Mouse (Mus musculus) lung, adult 2 months (tissue): ENCODE results near the gene 1600014C10Rik. TPM values are rescaled to one million over a fixed set of nuclear protein-coding genes. Genes with fewer than 3 reads are reported as not detected.

Source experiments
- DNase-seq: peaks from one replicate; pipeline ENCODE4 v3.0.0; 2022
- H3K4me1 ChIP-seq: fragments of 200-500 bp; 2 replicates; pipeline ENCODE4 v1.6.1; 2011; ENCODE audit warnings: low read length; ENCODE audit not compliant: control insufficient read depth, insufficient read depth
- H3K4me3 ChIP-seq: fragments of 200-500 bp; replicated peaks from 2 replicates; pipeline ENCODE3; 2011; ENCODE audit warnings: low read depth, mild to moderate bottlenecking, control low read depth, low read length; ENCODE audit errors: extremely low read depth
- CTCF ChIP-seq: fragments of 200-500 bp; IDR thresholded peaks from 2 replicates; pipeline ENCODE4 v1.5.1; 2011; ENCODE audit warnings: mild to moderate bottlenecking, low read length, control low read depth; ENCODE audit not compliant: insufficient read depth
- POLR2A ChIP-seq: fragments of 200-500 bp; IDR thresholded peaks from 2 replicates; pipeline ENCODE4 v1.6.1; 2011; ENCODE audit warnings: low read depth, mild to moderate bottlenecking, control low read depth, low read length, borderline replicate concordance; ENCODE audit errors: extremely low read depth
- WGBS: fragments of 180-500 bp; shearing (Covaris S2); methylation state at CpG from one replicate; pipeline ENCODE4 v1.1.7; 2018; 5-methylcytosine and 5-hydroxymethylcytosine counted together
- polyA plus RNA-seq: library from polyadenylated mRNA; depleted of rRNA; stranded (reverse); fragments of >200 nt; gene quantifications from 2 replicates; pipeline ENCODE4 v1.2.3, GENCODE M21; 2012; rRNA removed

The 1600014C10Rik gene
- polyA plus RNA-seq, 1 experiment: 16.4 TPM

DNA sequence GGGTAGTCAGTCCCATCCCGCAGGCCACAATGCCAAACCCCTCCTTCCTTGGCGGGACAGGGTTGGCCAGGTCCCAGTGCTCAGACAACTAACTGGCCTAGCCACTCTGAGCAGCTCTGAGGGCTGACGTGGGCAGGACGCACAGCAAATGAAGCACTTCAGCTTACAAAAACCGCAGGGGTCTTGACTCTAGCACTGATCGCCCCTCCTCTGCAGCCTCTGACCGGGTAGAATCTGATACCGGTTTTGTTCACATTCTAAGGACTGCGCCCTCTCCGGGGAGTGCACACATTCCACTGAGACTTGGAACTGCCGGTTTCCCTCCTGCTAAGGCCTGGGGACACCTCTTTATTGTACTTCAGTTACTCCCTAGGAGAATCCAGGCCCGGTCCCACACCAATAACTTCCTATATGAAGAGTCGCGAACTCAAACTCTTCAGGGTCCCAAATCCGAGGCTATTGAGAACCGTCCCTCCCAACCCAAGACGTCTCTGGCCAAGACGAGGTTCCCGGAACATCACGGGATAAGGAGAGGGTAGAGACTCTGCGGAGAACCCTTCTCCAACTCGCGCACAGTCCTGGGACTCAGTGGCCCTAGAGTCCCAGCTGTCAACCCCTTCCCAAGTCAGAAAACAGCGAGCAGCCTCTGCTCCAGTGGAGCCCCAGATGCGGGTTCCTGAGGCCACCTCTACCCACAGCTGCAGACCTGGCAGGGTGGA, 44.3 kb downstream of the 1600014C10Rik start:
- TF ChIP-seq POLR2A (peak; percentile 40; the same call in 1 of the 2 replicates), CTCF (no peak)
- H3K4me3 ChIP-seq: peak overlapping the region; percentile 81
- peak; percentile 69 for DNase-seq
- no peaks in the 10 kb centered on the region; the same call in none of the 2 replicates for H3K4me1 ChIP-seq
- WGBS: under 1% methylated on average over 25 of the region's 25 CpGs

DNA sequence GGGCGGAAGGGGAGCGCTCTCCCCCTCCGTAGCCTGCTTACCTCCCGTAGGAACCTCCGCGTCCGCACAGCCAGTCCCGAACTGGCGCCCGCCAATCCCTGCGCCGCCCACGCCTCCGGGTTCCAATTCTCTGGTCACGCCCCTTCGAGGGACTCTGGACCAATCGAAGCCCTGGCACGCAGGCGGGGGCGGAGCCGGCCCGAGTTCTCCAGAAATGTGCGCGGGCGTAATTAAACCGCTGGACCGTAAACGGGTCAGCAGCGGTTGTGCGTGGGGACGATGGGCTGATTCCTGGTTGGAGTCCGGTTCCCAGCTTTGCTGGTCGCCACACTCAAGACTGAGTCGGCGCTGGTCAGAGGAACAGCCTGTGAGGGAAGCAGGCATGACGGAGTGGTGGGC, 44.9 kb downstream of the 1600014C10Rik start, which contains the start of gene Plekhf1:
Plekhf1 (minus strand) TSS at position 117 of the 399 bp plus-strand sequence.
- DNase-seq: peak; percentile 84
- peak within 1 kb of the TSS; percentile 81 for H3K4me3 ChIP-seq
- under 1% methylated on average over 36 of the region's 36 CpGs for WGBS
- peak; percentile 64; the same call in 1 of the 2 replicates for TF ChIP-seq POLR2A
- no peak for TF ChIP-seq CTCF
- H3K4me1 ChIP-seq: no peaks in the 10 kb centered on the region; the same call in none of the 2 replicates

DNA sequence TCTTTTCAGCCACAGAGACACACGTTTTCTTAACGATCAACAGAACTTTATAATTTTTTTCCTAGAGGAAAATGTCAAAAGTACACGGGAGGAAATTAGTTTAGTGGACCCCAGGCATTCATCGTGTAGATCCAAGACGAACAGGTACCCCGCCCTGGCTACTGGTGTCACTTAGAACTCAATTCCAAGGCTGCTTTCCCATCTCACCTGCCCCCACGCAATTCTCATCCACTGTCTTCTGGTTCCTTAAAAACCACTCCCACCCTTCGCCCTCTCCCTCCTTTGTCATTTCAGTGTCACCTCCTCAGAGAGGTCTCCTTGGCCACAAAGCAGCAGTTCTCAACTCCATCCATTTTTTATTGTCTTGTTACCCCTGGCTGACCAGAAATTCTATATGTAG, 45.3 kb downstream of the 1600014C10Rik start:
- WGBS: 32% methylated on average over 8 of the region's 8 CpGs
- no peak for DNase-seq

DNA sequence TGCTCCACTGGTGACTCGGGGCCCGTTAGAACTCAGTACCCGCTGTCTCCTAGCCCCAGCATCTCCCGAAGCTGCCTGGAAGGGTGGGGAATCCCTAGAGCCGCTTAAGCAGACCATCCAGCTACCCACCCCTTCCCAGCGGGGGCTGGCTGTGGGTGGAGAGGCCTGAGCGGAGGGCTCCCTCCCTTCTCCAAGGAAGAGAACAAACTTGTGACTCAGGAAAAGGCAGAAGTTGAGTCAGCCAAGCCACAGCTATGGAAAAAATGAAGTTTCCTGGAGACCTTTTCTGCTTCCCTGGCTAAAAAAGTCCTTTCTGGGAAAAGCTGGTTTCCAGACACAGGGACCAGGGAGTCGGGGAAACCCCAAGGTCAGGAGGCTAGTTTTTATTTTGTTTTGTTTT, 47.3 kb downstream of the 1600014C10Rik start:
- DNase-seq: no peak
- no peak overlapping the region for H3K4me3 ChIP-seq
- WGBS: 21% methylated on average over 8 of the region's 8 CpGs
- no peak for TF ChIP-seq POLR2A
- TF ChIP-seq CTCF: no peak
- no peaks in the 10 kb centered on the region; the same call in 1 of the 2 replicates for H3K4me1 ChIP-seq

More for the DNA sequence above, 45.3 kb downstream of the 1600014C10Rik start:
- Histone ChIP-seq H3K4me1 (no peaks in the 10 kb centered on the region; the same call in none of the 2 replicates), H3K4me3 (peak overlapping the region; percentile 68)
- TF ChIP-seq POLR2A: no peak
- no peak for TF ChIP-seq CTCF

DNA sequence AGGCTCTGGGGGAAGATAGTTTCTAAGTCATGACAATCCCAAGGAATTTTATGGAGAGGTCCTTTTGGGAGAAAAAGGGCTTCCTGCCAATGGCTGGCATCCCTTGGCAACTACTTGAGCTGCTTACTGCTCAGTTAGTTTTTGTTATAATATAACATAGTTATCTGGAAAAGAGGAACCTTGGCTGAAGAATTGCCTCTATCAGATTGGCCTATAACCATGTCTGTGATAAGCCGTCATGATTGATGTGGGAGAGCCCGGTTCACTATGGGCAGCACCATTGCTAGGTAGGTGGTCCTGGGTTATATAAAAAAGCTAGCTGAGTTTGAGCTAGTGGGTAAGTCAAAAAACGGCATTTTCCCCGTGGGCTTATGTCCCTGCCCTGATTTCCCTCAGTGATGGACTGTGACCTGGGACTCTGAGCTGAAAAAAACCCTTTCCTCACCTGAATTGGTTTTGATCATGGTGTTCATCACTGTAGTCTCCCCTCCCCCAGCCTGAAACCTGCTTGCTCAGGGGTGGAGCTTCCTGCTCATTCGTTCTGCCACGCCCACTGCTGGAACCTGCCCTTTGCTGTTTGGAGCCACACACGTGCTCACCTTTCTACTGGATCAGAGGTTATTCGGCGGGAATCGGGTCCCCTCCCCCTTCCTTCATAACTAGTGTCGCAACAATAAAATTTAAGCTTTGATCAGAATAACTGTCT, 53.5 kb downstream of the 1600014C10Rik start:
- 41% methylated on average over 11 of the region's 11 CpGs for WGBS
- DNase-seq: no peak
- no peaks in the 10 kb centered on the region for H3K4me1 ChIP-seq
- H3K4me3 ChIP-seq: no peak overlapping the region
- TF ChIP-seq CTCF: no peak
- no peak for TF ChIP-seq POLR2A

DNA sequence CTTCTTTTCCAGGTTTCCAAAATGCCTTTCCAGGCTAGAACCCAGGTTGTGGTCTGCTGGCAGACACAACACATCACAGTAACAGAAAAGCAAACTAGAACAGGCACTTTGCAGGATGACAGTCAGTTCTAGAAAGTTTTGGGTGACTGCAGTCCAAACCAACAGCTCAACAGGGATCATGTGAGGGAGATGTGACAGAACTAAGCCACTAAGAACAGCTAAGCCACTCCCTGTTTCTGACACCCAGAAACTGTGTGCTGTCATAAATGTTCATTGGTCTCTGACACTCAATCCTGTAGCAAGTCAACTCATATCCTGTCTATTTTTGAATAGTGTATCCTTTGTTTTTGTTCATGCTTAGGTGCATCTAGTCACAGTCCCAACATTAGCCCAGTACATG, 54.1 kb downstream of the 1600014C10Rik start:
- no peak overlapping the region for H3K4me3 ChIP-seq
- TF ChIP-seq CTCF: no peak
- no peak for TF ChIP-seq POLR2A
- DNase-seq: no peak
- no peaks in the 10 kb centered on the region for H3K4me1 ChIP-seq

DNA sequence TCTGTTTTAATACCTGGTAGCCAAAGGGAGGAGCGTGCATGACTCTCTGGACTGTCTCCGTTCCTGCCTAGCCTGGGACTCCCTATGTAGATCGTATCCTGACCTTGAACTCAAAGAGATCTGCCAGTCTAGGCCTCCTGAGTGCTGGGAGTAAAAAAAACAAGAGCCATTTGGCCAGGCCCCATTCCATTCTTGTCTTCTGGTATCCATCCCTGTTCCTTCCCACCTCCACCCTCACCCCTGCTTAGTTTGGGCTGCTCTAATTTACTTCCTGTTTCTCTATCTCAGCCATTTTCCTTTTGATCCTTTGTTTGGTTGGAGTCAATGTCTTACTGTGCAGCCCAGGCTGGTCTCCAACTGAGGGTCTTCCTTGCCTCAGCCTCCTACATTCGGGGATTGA, 59.4 kb downstream of the 1600014C10Rik start:
- H3K4me1 ChIP-seq: no peaks in the 10 kb centered on the region
- 79% methylated on average over 4 of the region's 4 CpGs for WGBS
- H3K4me3 ChIP-seq: no peak overlapping the region
- TF ChIP-seq CTCF (no peak), POLR2A (no peak)
- DNase-seq: no peak

Other genes starting within 250 kb of the 1600014C10Rik start
- gene Uri1, start 159.7 kb upstream of the 1600014C10Rik start, polyA plus RNA-seq: 8.1 and 12.1 TPM in 2 replicates
- 1.2 and 1.7 TPM in 2 replicates for gene Ccne1, start 75.7 kb upstream of the 1600014C10Rik start, polyA plus RNA-seq
- 3.2 and 4.4 TPM in 2 replicates for gene Plekhf1, start 44.8 kb downstream of the 1600014C10Rik start, polyA plus RNA-seq
- 5.1 and 9.2 TPM in 2 replicates for gene Pop4, start 88.2 kb downstream of the 1600014C10Rik start, polyA plus RNA-seq